Mouse (Mus musculus) fibroblast of lung, adult 2 months (primary cell): Measurements from ENCODE around the gene Chrd.

ENCODE experiments used
- DNase-seq: peaks from one replicate; pipeline ENCODE4 v3.0.0-alpha.2; 2011; ENCODE audit warnings: low read depth

Gene Chrd

GRCm38 (mm10) chr16:20732925-20733730, at the start of gene Chrd:
Chrd (plus strand) TSS chr16:20733127.
- no peak for DNase-seq

GRCm38 (mm10) chr16:20690774-20691173, 42.2 kb upstream of the Chrd start:
- no peak for DNase-seq

GRCm38 (mm10) chr16:20691617-20692016, 41.3 kb upstream of the Chrd start:
- no peak for DNase-seq

GRCm38 (mm10) chr16:20692241-20692965, 40.5 kb upstream of the Chrd start:
- no peak for DNase-seq

- DNase-seq: no peak
Observed at GRCm38 (mm10) chr16:20693111-20693701, 39.7 kb upstream of the Chrd start, which contains the start of gene Fam131a. Fam131a (plus strand) TSS chr16:20693241.

GRCm38 (mm10) chr16:20694781-20695180, 38.1 kb upstream of the Chrd start:
- DNase-seq: no peak

- no peak for DNase-seq
Observed at GRCm38 (mm10) chr16:20695622-20696323, 37.2 kb upstream of the Chrd start.

GRCm38 (mm10) chr16:20699266-20699665, 33.7 kb upstream of the Chrd start:
- DNase-seq: no peak

GRCm38 (mm10) chr16:20700036-20700435, 32.9 kb upstream of the Chrd start:
- DNase-seq: no peak

GRCm38 (mm10) chr16:20701316-20701715, 31.6 kb upstream of the Chrd start:
- no peak for DNase-seq

GRCm38 (mm10) chr16:20701729-20702521, 31.0 kb upstream of the Chrd start:
- no peak for DNase-seq

- peak; percentile 58 for DNase-seq
Observed at GRCm38 (mm10) chr16:20702522-20702893, 30.4 kb upstream of the Chrd start.

GRCm38 (mm10) chr16:20703071-20703470, 29.9 kb upstream of the Chrd start:
- DNase-seq: no peak

- no peak for DNase-seq
Observed at GRCm38 (mm10) chr16:20703699-20704400, 29.1 kb upstream of the Chrd start.

- no peak for DNase-seq
Observed at GRCm38 (mm10) chr16:20705786-20706185, 27.1 kb upstream of the Chrd start.

GRCm38 (mm10) chr16:20706407-20707055, 26.4 kb upstream of the Chrd start:
- no peak for DNase-seq

- DNase-seq: no peak
Observed at GRCm38 (mm10) chr16:20708220-20708938, 24.5 kb upstream of the Chrd start.

- no peak for DNase-seq
Observed at GRCm38 (mm10) chr16:20708939-20709734, 23.8 kb upstream of the Chrd start.

GRCm38 (mm10) chr16:20710370-20710769, 22.6 kb upstream of the Chrd start:
- DNase-seq: no peak
